In genomic region chr9:63258768-63259167, GRCm38 (mm10) we compare ENCODE assay signal across 10 mouse cellular contexts.
DNase-seq lines count a peak whose midpoint lies in the region; ATAC-seq lines count a peak whose summit lies in the region.
"Had no signal": no experiment of that assay in that cellular context is flagged by ENCODE, and none has a peak within 500 bp of the region (broad histone marks: within the 10 kb centered on the region; RNA-seq: fewer than 3 reads in every experiment).

No protein-coding gene starts in this region.

- no peak overlapping the region for H3K4me3 ChIP-seq in heart, embryonic 13.5 days
- H3K4me3 ChIP-seq in forebrain, embryonic 12.5 days (replicated peaks) = no peak overlapping the region
- H3K4me3 ChIP-seq: hindbrain, embryonic 13.5 days had no signal

- ATAC-seq in heart, embryonic 13.5 days (ENCODE audit: extremely low read depth, insufficient number of reproducible peaks, low FRiP score, low TSS enrichment) = no peak
- no peak for ATAC-seq in forebrain, embryonic 12.5 days (ENCODE audit: low FRiP score)

- H3K36me3 ChIP-seq in heart, embryonic 13.5 days = peaks cover 41% of the 10 kb centered on the region
- no peaks in the 10 kb centered on the region; the same call in 1 of the 2 replicates for H3K36me3 ChIP-seq in forebrain, embryonic 12.5 days (replicated peaks)

- peak overlapping the region; percentile 20; the same call in 1 of the 2 replicates for H3K27ac ChIP-seq in heart, embryonic 13.5 days (replicated peaks)
- H3K27ac ChIP-seq in forebrain, embryonic 12.5 days = no peak overlapping the region
- H3K27ac ChIP-seq: hindbrain, embryonic 13.5 days had no signal

- WGBS in heart, embryonic 13.5 days = 53% methylated on average over 3 of the region's 3 CpGs
- WGBS in forebrain, embryonic 12.5 days = 72% methylated on average over 3 of the region's 3 CpGs

- peaks cover 13% of the 10 kb centered on the region for H3K4me1 ChIP-seq in heart, embryonic 13.5 days
- no peaks in the 10 kb centered on the region for H3K4me1 ChIP-seq in forebrain, embryonic 12.5 days

- no peaks in the 10 kb centered on the region for H3K27me3 ChIP-seq in heart, embryonic 13.5 days (replicated peaks)
- 0 out of 2 replicates have a peak, but pooled peaks cover 4% of the 10 kb centered on the region for H3K27me3 ChIP-seq in forebrain, embryonic 12.5 days
- H3K27me3 ChIP-seq: hindbrain, embryonic 13.5 days had no signal

- peak; percentile 17 for DNase-seq in kidney, adult 9 months
- DNase-seq in kidney, postnatal 10 days = no peak
- peak; percentile 22 to 23 for DNase-seq in right cerebral cortex, adult 2 months (ENCODE audit: low spot score in 2 of 2)
- DNase-seq in right cerebral cortex, postnatal 14 days = no peak
- no peak for DNase-seq in adrenal gland, adult 8-10 months
- DNase-seq: lung, adult 2 months; retina, postnatal 1 day had no signal

- no peaks in the 10 kb centered on the region for H3K9me3 ChIP-seq in heart, embryonic 13.5 days
- no peaks in the 10 kb centered on the region for H3K9me3 ChIP-seq in forebrain, embryonic 12.5 days
- H3K9me3 ChIP-seq: hindbrain, embryonic 13.5 days had no signal

- no peak overlapping the region; the same call in 1 of the 2 replicates for H3K9ac ChIP-seq in heart, embryonic 13.5 days
- H3K9ac ChIP-seq in forebrain, embryonic 12.5 days = no peak overlapping the region
- H3K9ac ChIP-seq: hindbrain, embryonic 13.5 days had no signal

- H3K4me2 ChIP-seq in heart, embryonic 13.5 days = no peak overlapping the region
- H3K4me2 ChIP-seq in forebrain, embryonic 12.5 days = no peak overlapping the region
- H3K4me2 ChIP-seq: hindbrain, embryonic 13.5 days had no signal

Comparison
In these comparisons a context has a peak if more than half of its experiments do, and no peak if none do; other contexts are left out.
1. DNase-seq: peak in kidney, adult 9 months (single experiment) and right cerebral cortex, adult 2 months (2 of 2); none in kidney, postnatal 10 days (single experiment), right cerebral cortex, postnatal 14 days (single experiment) and adrenal gland, adult 8-10 months (single experiment).